Mouse (Mus musculus) C2C12 (cell line): ENCODE measurements around the gene Sympk.

Experiments used
- CTCF ChIP-seq: IDR thresholded peaks from one replicate; pipeline ENCODE4 v1.5.1; 2011; ENCODE audit not compliant: control insufficient read depth, insufficient read depth, insufficient read length
- FOSL1 ChIP-seq: IDR thresholded peaks from one replicate; pipeline ENCODE4 v1.8.0; 2011; ENCODE audit warnings: mild to moderate bottlenecking, low read length; ENCODE audit not compliant: poor library complexity, insufficient read depth, severe bottlenecking
- MAX ChIP-seq: IDR thresholded peaks from one replicate; pipeline ENCODE4 v1.6.1; 2011; ENCODE audit warnings: mild to moderate bottlenecking, control low read depth
- MYOD1 ChIP-seq: IDR thresholded peaks from one replicate; pipeline ENCODE4 v1.6.1; 2011; ENCODE audit warnings: low read depth; ENCODE audit not compliant: control insufficient read depth, insufficient read length
- USF1 ChIP-seq: IDR thresholded peaks from one replicate; pipeline ENCODE4 v1.6.1; 2011; ENCODE audit warnings: low read depth, mild to moderate bottlenecking, control low read depth, moderate library complexity

DNA sequence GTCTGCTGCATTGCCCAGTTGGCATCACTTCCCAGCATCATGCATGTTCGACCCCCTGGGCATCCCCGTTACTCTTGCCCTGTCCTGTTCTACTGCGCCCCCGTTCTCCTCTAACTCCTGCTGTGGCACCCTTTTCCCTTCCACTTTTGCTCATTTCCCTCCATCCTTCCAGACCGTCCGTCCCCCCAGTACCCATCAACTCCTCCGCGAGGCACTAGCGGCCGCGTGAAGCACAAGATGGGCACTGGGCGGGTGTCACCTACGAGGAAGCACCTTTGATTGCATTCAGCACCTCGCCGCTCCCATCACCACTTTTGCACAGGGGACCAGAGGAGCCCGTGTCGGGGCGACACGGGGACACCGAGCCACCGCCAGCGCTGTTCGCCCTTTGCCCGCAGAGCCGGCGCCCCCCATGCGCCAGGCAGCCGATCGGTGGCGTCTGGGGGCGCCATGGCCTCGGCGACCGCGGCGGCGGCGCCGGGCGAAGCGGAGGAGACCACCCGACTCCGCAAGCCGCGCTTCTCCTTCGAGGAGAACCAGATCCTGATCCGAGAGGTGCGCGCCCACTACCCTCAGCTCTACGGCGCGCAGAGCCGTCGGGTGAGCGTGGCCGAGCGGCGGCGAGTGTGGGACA is 32.4 kb upstream of the Sympk start:
- TF ChIP-seq CTCF (no peak), USF1 (no peak), MAX (no peak), MYOD1 (no peak), FOSL1 (no peak)
